Mouse (Mus musculus) retina, postnatal 1 day (tissue): Measurements from ENCODE around the gene Rras2.

Source experiments
- DNase-seq: peaks from one replicate; pipeline ENCODE4 v3.0.0-alpha.2; 2012

Rras2 gene

GRCm38 (mm10) chr7:114020057-114020703 lies 97.4 kb downstream of the Rras2 start:
- DNase-seq = peak; percentile 83

- DNase-seq = no peak
These were observed 98.7 kb downstream of the Rras2 start for GRCm38 (mm10) chr7:114018861-114019260.

GRCm38 (mm10) chr7:114016001-114016949 lies 101.3 kb downstream of the Rras2 start:
- no peak for DNase-seq

- DNase-seq = no peak
These were observed 105.7 kb downstream of the Rras2 start for GRCm38 (mm10) chr7:114011726-114012443.

GRCm38 (mm10) chr7:114007565-114007964 lies 110.0 kb downstream of the Rras2 start:
- peak; percentile 52 for DNase-seq

GRCm38 (mm10) chr7:114006456-114006855 lies 111.1 kb downstream of the Rras2 start:
- DNase-seq = no peak

GRCm38 (mm10) chr7:114005499-114005898 lies 112.1 kb downstream of the Rras2 start:
- DNase-seq = peak; percentile 50

GRCm38 (mm10) chr7:114004171-114004570 lies 113.4 kb downstream of the Rras2 start:
- no peak for DNase-seq

- DNase-seq = no peak
These were observed 119.8 kb downstream of the Rras2 start for GRCm38 (mm10) chr7:113997675-113998354.
